Mouse (Mus musculus): ENCODE results near the gene Cux1. TPM values are rescaled to one million over a fixed set of nuclear protein-coding genes. Genes with fewer than 3 reads are reported as not detected.

Gene Cux1
- polyA plus RNA-seq, 1 experiment from 2014 or later, result 109 TPM

DNA sequence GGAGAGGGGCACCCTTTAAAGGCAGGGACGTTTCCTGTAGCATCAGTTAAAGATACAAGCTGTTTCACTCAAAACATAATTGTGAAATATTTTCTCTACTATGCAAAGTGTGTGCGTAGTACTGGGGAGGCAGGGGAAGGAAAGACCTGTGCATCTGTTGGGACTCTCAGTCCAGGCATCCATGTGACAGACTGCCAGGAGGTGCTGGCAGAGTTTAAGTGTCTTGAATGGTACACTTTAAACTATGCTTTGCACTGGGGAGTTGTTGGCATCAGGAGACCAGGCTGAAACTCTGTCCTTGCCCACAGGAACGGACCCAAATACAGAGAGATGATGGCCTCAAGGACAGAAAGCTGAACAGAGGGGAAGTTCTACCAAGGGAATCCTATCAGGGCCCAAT is 182.1 kb downstream of the Cux1 start:
- Histone ChIP-seq H3K27me3 (ENCODE audit: insufficient read depth, poor library complexity, severe bottlenecking) (no peaks in the 10 kb centered on the region), H3K36me3 (peaks cover 60% of the 10 kb centered on the region), H3K27ac (no peak overlapping the region), H3K9me3 (no peaks in the 10 kb centered on the region), H3K4me3 (no peak overlapping the region), H3K4me1 (replicated peaks) (no peaks in the 10 kb centered on the region)
- DNase-seq (ENCODE audit: low spot score), result no peak
- WGBS, result 91% methylated on average over 3 of the region's 3 CpGs

DNA sequence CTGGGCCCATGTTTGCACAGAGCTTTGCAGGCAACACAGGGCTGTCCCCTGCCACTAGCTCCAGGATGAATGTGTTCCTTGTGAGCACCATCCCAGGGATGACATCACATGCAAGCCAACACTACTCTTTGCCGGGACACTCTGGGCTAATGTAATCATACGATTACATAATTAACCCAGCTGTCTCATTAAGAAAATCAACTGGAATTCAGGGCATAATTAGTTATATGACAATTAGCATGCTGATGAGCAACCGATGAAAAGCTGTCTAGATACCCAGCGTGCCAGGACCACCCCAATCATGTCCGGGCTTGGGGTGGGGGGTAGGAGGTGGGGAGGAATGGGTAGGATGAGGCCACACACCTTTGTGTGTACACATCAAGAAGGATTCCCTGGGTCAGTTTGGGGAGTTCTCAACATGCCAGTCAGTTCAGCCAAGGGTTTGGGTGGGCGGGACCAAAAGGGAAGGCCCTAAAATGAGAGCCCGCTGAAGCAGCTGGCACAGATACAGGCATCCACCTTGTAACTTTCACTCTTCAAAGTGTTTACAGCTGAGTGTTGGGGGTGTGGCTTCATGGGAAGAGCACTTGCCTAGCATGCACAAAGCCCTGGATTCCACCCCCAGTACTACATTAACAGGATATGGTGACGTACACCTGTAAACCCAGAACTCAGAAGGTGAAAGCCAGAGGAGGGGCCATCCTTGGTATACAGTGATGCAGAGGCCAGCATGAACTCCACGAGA is 184.9 kb downstream of the Cux1 start:
- 91% methylated on average over 9 of the region's 9 CpGs for WGBS
- H3K4me3 ChIP-seq, result no peak overlapping the region
- no peak overlapping the region for H3K27ac ChIP-seq
- no peak for DNase-seq (ENCODE audit: low spot score)
- no peaks in the 10 kb centered on the region for H3K9me3 ChIP-seq
- no peaks in the 10 kb centered on the region for H3K4me1 ChIP-seq (replicated peaks)
- peaks cover 60% of the 10 kb centered on the region for H3K36me3 ChIP-seq
- no peaks in the 10 kb centered on the region for H3K27me3 ChIP-seq (ENCODE audit: insufficient read depth, poor library complexity, severe bottlenecking)

DNA sequence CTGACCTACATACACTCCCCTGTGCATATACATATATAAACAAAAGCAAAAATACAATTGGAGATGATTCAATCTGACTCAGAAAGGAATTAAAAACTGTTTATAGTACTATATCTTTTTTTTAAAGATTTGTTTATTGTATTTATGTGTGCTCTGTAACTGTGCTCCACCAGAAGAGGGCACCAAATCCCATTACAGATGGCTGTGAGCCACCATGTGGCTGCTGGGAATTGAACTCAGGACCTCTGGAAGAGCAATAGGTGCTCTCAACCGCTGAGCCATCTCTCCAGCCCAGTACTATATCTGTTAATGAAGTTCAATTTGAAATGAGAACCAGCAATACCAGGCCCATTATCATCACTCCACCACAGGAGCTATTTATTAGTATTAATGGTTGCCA is 187.9 kb downstream of the Cux1 start:
- no peak for DNase-seq (ENCODE audit: low spot score)
- Histone ChIP-seq H3K4me1 (replicated peaks) (no peaks in the 10 kb centered on the region), H3K27me3 (ENCODE audit: insufficient read depth, poor library complexity, severe bottlenecking) (no peaks in the 10 kb centered on the region), H3K36me3 (peaks cover 55% of the 10 kb centered on the region), H3K27ac (no peak overlapping the region), H3K4me3 (no peak overlapping the region), H3K9me3 (no peaks in the 10 kb centered on the region)
- 89% methylated on average over 1 of the region's 1 CpGs for WGBS

DNA sequence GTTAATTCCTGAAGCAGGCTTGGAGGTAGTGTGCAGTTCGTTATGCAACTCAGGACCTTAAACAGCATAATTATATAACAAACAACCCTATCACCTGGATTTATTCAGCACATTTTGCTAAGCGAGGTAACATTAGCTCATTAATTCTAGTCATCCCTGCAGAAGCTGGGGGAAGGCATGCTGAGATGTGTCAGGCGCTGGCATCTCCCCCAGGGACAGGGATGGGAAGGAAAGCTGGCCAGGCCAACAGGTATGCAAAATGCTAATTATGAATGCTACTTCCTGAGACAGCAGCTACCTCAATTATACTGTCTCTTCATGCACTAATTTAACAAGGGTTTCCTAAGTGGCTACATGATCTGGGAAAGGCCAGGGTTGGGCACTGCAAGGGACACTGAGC is 190.2 kb downstream of the Cux1 start:
- Histone ChIP-seq H3K4me3 (no peak overlapping the region), H3K9me3 (no peaks in the 10 kb centered on the region), H3K27ac (no peak overlapping the region), H3K27me3 (ENCODE audit: insufficient read depth, poor library complexity, severe bottlenecking) (no peaks in the 10 kb centered on the region), H3K4me1 (replicated peaks) (no peaks in the 10 kb centered on the region), H3K36me3 (peaks cover 57% of the 10 kb centered on the region)
- no peak for DNase-seq (ENCODE audit: low spot score)
- WGBS, result 90% methylated on average over 3 of the region's 3 CpGs

DNA sequence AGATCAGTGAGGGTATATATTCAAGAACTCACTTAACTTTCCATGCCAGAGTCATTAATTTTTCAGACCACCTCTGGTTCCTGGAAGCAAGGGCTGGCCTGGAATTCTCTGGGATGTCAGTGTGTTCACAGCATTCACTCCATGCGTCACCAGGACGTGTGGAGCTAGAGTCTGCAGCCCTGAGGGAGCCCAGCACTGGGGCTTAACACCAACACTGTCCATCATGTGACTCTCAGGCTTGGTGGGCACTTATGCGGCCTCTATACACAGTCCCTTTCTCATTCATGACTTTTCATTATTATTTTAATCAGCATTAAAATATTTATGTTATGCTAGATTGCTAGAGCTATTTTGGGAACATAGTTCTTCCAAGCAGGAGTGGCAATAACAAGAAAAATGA is 191.9 kb downstream of the Cux1 start:
- no peak for DNase-seq (ENCODE audit: low spot score)
- H3K27ac ChIP-seq, result no peak overlapping the region
- WGBS, result 81% methylated on average over 3 of the region's 3 CpGs

DNA sequence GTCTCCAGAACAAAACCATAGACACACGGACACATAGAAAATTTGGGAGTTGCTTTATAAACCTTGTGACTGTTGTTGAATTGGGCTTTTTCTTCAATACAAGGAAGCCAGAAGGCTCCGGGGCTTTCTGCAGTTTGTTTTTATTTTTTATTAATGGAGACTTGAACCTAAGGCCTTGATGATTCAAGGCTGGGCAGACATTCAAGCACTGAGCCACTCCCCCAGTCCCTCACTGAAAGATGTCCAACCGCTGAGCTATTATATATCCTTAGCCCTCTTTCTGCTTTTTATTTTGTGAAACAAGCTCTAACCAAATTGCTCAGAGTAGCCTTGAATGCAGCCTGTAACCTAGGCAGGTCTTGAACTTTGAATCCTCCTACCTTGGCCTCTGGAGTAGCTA is 195.0 kb downstream of the Cux1 start:
- no peaks in the 10 kb centered on the region for H3K27me3 ChIP-seq (ENCODE audit: insufficient read depth, poor library complexity, severe bottlenecking)
- no peaks in the 10 kb centered on the region for H3K9me3 ChIP-seq
- 96% methylated on average over 3 of the region's 3 CpGs for WGBS
- no peak overlapping the region for H3K4me3 ChIP-seq
- DNase-seq (ENCODE audit: low spot score), result no peak
- peaks cover 65% of the 10 kb centered on the region for H3K36me3 ChIP-seq
- no peak overlapping the region for H3K27ac ChIP-seq
- H3K4me1 ChIP-seq (replicated peaks), result no peaks in the 10 kb centered on the region

More for the DNA sequence above, 191.9 kb downstream of the Cux1 start:
- Histone ChIP-seq H3K4me3 (no peak overlapping the region), H3K4me1 (replicated peaks) (no peaks in the 10 kb centered on the region), H3K9me3 (no peaks in the 10 kb centered on the region), H3K27me3 (ENCODE audit: insufficient read depth, poor library complexity, severe bottlenecking) (no peaks in the 10 kb centered on the region), H3K36me3 (peaks cover 55% of the 10 kb centered on the region)

DNA sequence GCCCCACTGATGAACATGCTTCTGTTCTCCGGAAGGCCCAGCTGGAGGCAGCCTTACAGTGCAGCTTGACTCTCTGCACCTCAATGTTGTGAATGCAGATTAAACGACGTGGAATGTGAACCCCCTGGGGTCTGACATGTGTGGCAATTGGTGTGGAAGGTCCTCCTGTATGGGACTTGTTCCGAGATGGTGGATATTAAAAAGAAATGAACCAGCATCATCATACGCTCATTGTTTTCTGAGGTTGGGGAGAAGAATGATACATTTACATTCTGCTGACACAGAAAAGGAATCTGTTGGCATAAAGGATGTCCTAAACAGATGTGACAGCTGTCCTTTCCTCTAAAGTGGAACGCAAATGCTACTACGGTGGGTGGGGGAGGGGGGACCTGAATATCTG is 203.9 kb downstream of the Cux1 start:
- Histone ChIP-seq H3K4me1 (replicated peaks) (no peaks in the 10 kb centered on the region), H3K27me3 (ENCODE audit: insufficient read depth, poor library complexity, severe bottlenecking) (no peaks in the 10 kb centered on the region), H3K36me3 (peaks cover 95% of the 10 kb centered on the region), H3K9me3 (no peaks in the 10 kb centered on the region), H3K27ac (no peak overlapping the region), H3K4me3 (no peak overlapping the region)
- DNase-seq (ENCODE audit: low spot score), result no peak
- 70% methylated on average over 7 of the region's 7 CpGs for WGBS

DNA sequence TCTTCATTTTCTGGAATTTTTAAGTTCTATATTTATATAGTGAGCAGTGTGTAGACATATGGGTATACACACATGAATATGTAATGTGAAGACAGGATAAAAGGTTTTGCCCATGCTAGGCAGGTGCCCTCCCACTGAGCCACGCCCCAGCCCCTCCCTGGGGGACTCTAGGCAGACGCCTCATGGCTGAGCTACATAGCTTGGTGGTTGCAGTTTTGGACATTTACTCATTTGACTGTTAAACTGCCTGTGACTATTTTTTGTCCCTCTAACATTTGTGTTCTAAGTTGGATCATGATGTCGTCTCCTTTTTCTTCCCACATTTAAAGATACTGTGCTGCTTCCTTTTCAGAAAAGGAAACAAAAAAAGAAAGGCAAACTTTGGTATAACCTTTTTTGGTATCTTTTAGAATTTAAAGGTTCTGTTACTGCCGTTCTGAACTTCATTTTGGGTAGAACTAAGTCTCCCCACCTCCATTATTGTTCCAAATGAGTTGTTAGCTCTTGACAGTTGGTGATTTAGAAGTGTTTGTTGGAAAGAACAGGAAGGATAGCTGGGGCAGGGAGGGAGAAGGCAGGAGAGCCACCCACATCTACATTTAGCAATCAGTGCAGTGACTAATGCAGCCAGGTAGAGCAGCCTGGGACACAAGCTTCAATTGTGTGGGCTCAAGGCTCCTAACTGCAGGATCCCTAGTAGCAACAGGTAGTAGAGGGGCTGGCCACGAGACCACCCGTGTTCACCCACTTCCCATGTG is 204.6 kb downstream of the Cux1 start:
- Histone ChIP-seq H3K4me1 (replicated peaks) (peaks cover 5% of the 10 kb centered on the region; the same call in 1 of the 2 replicates), H3K4me3 (no peak overlapping the region), H3K27me3 (ENCODE audit: insufficient read depth, poor library complexity, severe bottlenecking) (no peaks in the 10 kb centered on the region), H3K36me3 (peaks cover 95% of the 10 kb centered on the region), H3K9me3 (no peaks in the 10 kb centered on the region), H3K27ac (no peak overlapping the region)
- DNase-seq (ENCODE audit: low spot score), result no peak
- 90% methylated on average over 6 of the region's 6 CpGs for WGBS

DNA sequence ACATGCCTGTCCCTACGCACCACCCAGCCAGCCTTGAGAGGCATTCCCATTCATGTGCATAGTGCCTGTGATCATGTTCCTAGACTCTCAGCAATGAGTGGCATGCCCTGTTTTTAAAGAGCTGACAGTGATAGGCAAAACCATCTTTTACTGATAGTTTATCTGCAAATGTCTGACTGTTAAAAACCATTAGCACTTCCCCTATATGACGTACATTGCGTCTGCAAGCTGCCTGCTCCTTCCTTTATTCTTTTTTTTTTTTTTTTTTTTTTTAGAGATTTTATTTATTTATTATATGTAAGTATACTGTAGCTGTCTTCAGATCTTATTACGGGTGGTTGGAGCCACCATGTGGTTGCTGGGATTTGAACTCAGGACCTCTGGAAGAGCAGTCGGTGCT is 205.3 kb downstream of the Cux1 start:
- Histone ChIP-seq H3K36me3 (peaks cover 94% of the 10 kb centered on the region), H3K4me3 (no peak overlapping the region), H3K4me1 (replicated peaks) (peaks cover 10% of the 10 kb centered on the region; the same call in 1 of the 2 replicates), H3K27ac (no peak overlapping the region), H3K27me3 (ENCODE audit: insufficient read depth, poor library complexity, severe bottlenecking) (no peaks in the 10 kb centered on the region), H3K9me3 (no peaks in the 10 kb centered on the region)
- no peak for DNase-seq (ENCODE audit: low spot score)
- 95% methylated on average over 5 of the region's 5 CpGs for WGBS

DNA sequence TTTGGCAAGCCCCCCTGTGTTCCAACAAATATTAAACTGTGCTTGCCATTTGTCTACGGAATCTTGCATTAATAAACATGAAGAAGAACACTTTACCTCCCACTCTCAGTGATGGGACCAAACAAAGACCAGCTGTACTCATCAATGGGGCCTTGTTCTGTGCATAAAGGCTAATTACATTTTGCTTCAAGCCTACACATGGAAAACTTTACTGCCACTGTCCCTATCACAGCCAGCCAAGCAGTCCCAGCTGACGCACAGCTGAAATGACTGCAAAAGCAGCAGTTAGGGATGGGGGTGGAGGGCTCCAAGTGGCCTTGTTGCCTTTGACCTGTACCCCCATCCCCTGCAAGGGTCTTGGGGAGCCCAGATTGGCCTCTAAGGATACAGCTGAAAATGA is 210.1 kb downstream of the Cux1 start:
- Histone ChIP-seq H3K27me3 (ENCODE audit: insufficient read depth, poor library complexity, severe bottlenecking) (no peaks in the 10 kb centered on the region), H3K27ac (no peak overlapping the region), H3K4me3 (no peak overlapping the region), H3K9me3 (no peaks in the 10 kb centered on the region), H3K36me3 (peaks cover 92% of the 10 kb centered on the region), H3K4me1 (replicated peaks) (peaks cover 22% of the 10 kb centered on the region)
- 68% methylated on average over 2 of the region's 2 CpGs for WGBS
- DNase-seq (ENCODE audit: low spot score), result no peak

DNA sequence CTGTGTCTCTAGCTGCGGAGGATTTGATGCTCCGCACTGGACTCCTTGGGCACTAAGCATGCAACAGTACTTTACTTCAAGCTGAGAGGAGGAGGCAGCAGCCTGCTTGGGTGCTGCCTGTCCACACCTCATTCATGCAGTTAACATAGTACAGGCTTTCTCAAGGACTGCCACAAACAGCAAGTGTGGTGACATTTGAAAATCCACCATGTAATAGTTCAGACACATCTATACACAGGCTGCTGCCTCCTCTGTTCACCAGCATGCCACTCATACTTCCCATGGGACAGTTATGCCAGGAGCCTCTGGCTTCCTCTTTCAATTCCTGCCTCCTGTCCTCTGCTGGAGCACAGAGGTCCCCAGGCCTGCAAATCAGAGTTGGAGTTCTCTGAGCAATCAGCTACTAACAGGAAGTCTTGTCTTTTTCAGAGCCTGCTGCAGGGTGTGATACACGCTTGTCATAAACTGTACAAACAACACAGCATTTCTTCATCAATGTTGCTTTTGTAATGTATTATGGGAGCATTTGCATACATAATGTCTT is 211.6 kb downstream of the Cux1 start:
- Histone ChIP-seq H3K27ac (no peak overlapping the region), H3K9me3 (no peaks in the 10 kb centered on the region), H3K4me3 (no peak overlapping the region), H3K27me3 (ENCODE audit: insufficient read depth, poor library complexity, severe bottlenecking) (no peaks in the 10 kb centered on the region), H3K4me1 (replicated peaks) (peaks cover 22% of the 10 kb centered on the region), H3K36me3 (peaks cover 91% of the 10 kb centered on the region)
- WGBS, result 93% methylated on average over 3 of the region's 3 CpGs
- no peak for DNase-seq (ENCODE audit: low spot score)

DNA sequence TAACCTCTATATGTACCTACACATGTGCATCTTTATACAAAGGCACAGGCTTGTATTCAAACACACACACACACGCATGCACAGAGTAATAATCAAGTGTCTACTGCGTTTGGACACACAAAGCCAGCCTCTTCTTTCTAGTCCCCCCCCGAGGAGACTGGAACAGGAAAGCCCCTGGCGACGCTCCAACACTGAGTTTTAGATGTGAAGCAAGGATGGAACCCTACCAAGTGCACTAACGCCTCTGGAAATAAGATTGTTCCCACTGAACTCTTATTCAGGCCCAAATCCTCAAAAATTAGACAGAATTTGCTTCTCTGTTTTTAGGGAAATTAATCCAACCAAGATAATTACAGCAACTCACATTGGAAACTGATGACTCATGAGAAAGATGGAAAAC is 212.6 kb downstream of the Cux1 start:
- Histone ChIP-seq H3K4me1 (replicated peaks) (peaks cover 22% of the 10 kb centered on the region), H3K4me3 (no peak overlapping the region), H3K27me3 (ENCODE audit: insufficient read depth, poor library complexity, severe bottlenecking) (no peaks in the 10 kb centered on the region), H3K27ac (no peak overlapping the region), H3K36me3 (peaks cover 87% of the 10 kb centered on the region), H3K9me3 (no peaks in the 10 kb centered on the region)
- no peak for DNase-seq (ENCODE audit: low spot score)
- WGBS, result 92% methylated on average over 6 of the region's 6 CpGs

DNA sequence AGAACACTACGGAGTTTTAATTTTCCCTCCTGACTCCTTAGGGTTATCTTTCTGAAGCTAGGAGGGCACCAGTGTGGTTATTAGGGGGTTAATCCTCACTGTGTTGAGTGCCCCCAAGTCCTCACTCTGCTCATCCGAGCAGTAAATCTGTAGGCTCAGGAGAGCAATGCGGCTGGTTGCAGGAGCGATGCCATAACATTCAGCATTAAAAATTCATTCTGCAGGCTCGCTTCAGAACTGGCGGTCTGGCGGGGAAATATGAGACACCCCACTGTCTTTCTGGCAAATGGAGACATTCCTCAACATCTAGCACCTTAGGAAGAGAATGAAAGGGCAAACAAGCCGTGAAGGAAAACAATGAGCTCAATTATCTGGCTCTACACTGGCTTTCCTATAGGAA is 214.2 kb downstream of the Cux1 start:
- H3K27me3 ChIP-seq (ENCODE audit: insufficient read depth, poor library complexity, severe bottlenecking), result no peaks in the 10 kb centered on the region
- no peaks in the 10 kb centered on the region for H3K9me3 ChIP-seq
- peaks cover 22% of the 10 kb centered on the region for H3K4me1 ChIP-seq (replicated peaks)
- H3K4me3 ChIP-seq, result no peak overlapping the region
- H3K36me3 ChIP-seq, result peaks cover 85% of the 10 kb centered on the region
- WGBS, result 33% methylated on average over 8 of the region's 8 CpGs
- H3K27ac ChIP-seq, result no peak overlapping the region
- no peak for DNase-seq (ENCODE audit: low spot score)
